Mouse (Mus musculus) lung, embryonic 15.5 days (tissue): Measurements from ENCODE around the gene Dnah2. TPM values are rescaled to one million over a fixed set of nuclear protein-coding genes. Genes with fewer than 3 reads are reported as not detected.

Experiments used
- ATAC-seq: fragments of 200-750 bp; cut with Nextera tagmentation; 2 replicates; pipeline ENCODE4 v1.8.0; 2017; ENCODE audit warnings: moderate number of reproducible peaks, borderline replicate concordance; ENCODE audit not compliant: low FRiP score, low TSS enrichment; ENCODE audit errors: extremely low read depth
- H3K27ac ChIP-seq: fragments of 300-500 bp; sonication (generic); 2 replicates; pipeline ENCODE4 v1.5.1; 2015; ENCODE audit warnings: moderate library complexity, mild to moderate bottlenecking, inconsistent platforms
- H3K27me3 ChIP-seq: fragments of 300-500 bp; sonication (generic); 2 replicates; pipeline ENCODE4 v1.6.1; 2015; ENCODE audit warnings: inconsistent platforms
- H3K36me3 ChIP-seq: fragments of 300-500 bp; sonication (generic); 2 replicates; pipeline ENCODE4 v1.6.1; 2015; ENCODE audit warnings: inconsistent platforms
- H3K4me1 ChIP-seq: fragments of 300-500 bp; sonication (generic); 2 replicates; pipeline ENCODE4 v1.6.1; 2015; ENCODE audit warnings: inconsistent platforms
- H3K4me2 ChIP-seq: fragments of 300-500 bp; sonication (generic); 2 replicates; pipeline ENCODE4 v1.6.1; 2015; ENCODE audit warnings: inconsistent platforms, mild to moderate bottlenecking, moderate library complexity
- H3K4me3 ChIP-seq: fragments of 300-500 bp; sonication (generic); 2 replicates; pipeline ENCODE4 v1.5.1; 2015; ENCODE audit warnings: mild to moderate bottlenecking, inconsistent platforms
- H3K9ac ChIP-seq: fragments of 300-500 bp; sonication (generic); 2 replicates; pipeline ENCODE4 v1.6.1; 2015; ENCODE audit warnings: inconsistent platforms
- H3K9me3 ChIP-seq: fragments of 300-500 bp; sonication (generic); 2 replicates; pipeline ENCODE4 v1.6.1; 2016; ENCODE audit warnings: inconsistent platforms
- WGBS: fragments of 180-500 bp; shearing (Covaris S2); methylation state at CpG from one replicate; pipeline ENCODE4 v1.1.7; 2015; 5-methylcytosine and 5-hydroxymethylcytosine counted together
- polyA plus RNA-seq: library from polyadenylated mRNA; unstranded; fragments of >200 nt; fragmentation: Nextera tagmentation; extraction: Ambion mirVana; gene quantifications from 2 replicates; pipeline ENCODE4 v1.2.1, GENCODE M21; 2015

Gene Dnah2
- polyA plus RNA-seq, 1 experiment from 2014 or later = 1.1 TPM

DNA sequence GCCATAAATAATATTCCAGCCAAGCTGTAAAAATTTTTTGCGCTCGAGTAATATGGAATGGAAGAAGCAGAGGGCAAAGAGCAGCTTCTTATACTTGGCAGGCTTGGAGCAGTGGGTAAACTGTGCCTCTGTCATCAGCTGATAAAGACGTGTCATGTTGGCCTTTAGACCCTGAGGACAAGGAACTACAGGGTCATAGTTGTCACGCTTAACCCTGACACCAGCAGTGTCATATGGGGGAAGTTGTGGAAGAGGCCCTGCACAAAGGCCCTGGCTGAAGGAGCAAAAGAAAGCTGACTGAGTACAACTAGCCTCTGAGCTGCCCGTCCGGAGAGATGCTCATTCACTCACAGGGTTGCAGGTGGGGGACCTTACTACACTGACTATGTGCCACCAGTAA is 125.0 kb downstream of the Dnah2 start:
- Histone ChIP-seq H3K9me3 (no peaks in the 10 kb centered on the region), H3K36me3 (no peaks in the 10 kb centered on the region), H3K4me1 (peaks cover 29% of the 10 kb centered on the region), H3K9ac (no peak overlapping the region), H3K4me3 (no peak overlapping the region), H3K27me3 (peaks cover 21% of the 10 kb centered on the region), H3K4me2 (no peak overlapping the region), H3K27ac (no peak overlapping the region)
- no peak for ATAC-seq
- WGBS = 54% methylated on average over 6 of the region's 6 CpGs

DNA sequence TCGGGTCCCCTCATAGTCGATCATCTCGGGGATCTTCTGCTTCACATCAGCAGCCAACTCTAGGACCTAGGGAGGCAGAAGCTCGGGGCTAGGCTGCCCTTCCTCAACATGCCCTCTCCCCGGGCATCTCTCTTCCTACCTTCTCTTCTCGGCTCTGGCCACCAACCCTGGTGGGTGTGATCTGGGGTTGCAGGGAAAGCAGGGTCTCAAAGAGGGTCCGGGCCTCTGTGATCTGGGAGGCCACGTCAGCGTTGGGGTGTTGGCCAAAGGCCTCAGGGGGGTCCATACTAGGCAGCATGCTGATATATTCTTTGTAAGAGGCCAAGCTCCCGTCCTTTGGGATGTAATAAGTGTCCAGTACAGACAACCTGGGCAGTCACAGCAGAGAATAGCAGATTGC is 126.1 kb downstream of the Dnah2 start:
- no peak for ATAC-seq
- Histone ChIP-seq H3K27ac (no peak overlapping the region), H3K4me1 (peaks cover 25% of the 10 kb centered on the region), H3K27me3 (peaks cover 21% of the 10 kb centered on the region), H3K36me3 (no peaks in the 10 kb centered on the region), H3K4me2 (no peak overlapping the region), H3K9me3 (no peaks in the 10 kb centered on the region), H3K9ac (no peak overlapping the region), H3K4me3 (no peak overlapping the region)
- WGBS = 87% methylated on average over 10 of the region's 10 CpGs

DNA sequence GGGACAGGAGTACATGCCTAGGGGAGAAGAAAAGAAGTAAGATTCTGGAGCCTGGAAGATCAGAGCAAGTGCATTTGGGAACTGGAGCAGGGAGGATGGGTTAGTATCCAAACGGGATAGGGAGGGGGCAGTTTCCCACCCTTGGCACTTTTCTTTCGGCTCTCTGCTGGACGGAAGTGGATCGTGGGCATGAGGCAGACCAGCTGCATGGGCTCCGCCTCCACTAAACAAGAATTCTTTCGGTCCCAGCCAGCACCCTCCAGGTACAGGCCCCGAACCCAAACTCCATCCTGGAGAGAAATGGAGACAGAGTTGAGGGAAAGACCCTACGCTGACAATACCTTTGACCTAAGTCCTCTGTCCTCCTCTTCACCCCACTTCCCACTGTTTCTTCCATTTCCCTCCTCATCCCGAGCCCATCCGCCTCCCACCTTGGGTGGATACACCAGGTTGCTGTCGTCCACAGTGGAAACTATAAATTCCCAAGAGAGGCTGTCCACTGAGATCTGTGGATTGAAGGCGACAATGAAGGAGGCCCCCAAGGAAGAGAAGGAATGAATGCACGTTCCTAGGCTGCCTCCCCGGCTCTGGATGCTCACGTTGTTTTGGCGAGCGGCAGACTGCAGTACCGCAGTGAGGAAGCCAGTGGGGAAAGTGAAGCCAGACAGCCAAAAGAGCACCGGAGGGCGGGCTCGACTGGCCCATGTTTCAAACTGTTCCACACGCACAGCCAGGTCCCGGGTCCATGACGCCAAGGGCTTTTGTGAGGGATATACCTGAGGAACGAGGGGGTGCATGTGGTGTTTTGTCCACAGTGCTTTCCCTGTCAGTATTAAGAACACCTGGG is 127.6 kb downstream of the Dnah2 start:
- H3K4me3 ChIP-seq = no peak overlapping the region
- peaks cover 35% of the 10 kb centered on the region for H3K4me1 ChIP-seq
- H3K27ac ChIP-seq = no peak overlapping the region
- WGBS = 17% methylated on average over 25 of the region's 25 CpGs
- peak overlapping the region; percentile 91 for H3K4me2 ChIP-seq
- peaks cover 21% of the 10 kb centered on the region for H3K27me3 ChIP-seq
- H3K9ac ChIP-seq = no peak overlapping the region; the same call in 1 of the 2 replicates
- no peaks in the 10 kb centered on the region for H3K9me3 ChIP-seq
- no peaks in the 10 kb centered on the region for H3K36me3 ChIP-seq
- ATAC-seq = no peak

DNA sequence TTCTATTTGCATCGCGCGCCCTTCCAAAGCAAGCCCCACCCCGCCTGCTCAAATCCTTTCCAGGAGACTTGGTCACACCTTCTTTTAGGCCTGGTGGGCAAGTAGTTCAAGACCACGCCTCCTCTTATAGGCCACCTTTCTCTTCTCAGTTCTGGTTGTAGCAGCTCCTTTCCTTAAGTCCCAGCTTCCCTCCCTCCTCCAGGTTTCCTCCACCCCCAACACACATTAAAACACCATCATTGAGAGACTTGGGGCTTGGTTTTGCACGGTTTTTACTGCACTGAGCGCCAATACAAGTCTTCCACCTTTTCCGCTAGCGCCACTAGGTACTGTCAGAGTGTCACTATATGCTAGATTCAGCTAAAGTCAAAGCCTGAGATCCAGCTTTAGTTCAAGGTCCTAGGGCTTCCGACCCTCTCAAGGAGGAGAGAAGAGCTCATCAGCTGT is 128.3 kb downstream of the Dnah2 start:
- Histone ChIP-seq H3K27me3 (peaks cover 21% of the 10 kb centered on the region), H3K4me3 (peak overlapping the region; percentile 62), H3K36me3 (no peaks in the 10 kb centered on the region), H3K9ac (peak overlapping the region; percentile 24; the same call in 1 of the 2 replicates), H3K9me3 (no peaks in the 10 kb centered on the region), H3K4me2 (peak overlapping the region; percentile 91), H3K27ac (no peak overlapping the region), H3K4me1 (peaks cover 35% of the 10 kb centered on the region)
- ATAC-seq = no peak
- WGBS = 12% methylated on average over 10 of the region's 10 CpGs

DNA sequence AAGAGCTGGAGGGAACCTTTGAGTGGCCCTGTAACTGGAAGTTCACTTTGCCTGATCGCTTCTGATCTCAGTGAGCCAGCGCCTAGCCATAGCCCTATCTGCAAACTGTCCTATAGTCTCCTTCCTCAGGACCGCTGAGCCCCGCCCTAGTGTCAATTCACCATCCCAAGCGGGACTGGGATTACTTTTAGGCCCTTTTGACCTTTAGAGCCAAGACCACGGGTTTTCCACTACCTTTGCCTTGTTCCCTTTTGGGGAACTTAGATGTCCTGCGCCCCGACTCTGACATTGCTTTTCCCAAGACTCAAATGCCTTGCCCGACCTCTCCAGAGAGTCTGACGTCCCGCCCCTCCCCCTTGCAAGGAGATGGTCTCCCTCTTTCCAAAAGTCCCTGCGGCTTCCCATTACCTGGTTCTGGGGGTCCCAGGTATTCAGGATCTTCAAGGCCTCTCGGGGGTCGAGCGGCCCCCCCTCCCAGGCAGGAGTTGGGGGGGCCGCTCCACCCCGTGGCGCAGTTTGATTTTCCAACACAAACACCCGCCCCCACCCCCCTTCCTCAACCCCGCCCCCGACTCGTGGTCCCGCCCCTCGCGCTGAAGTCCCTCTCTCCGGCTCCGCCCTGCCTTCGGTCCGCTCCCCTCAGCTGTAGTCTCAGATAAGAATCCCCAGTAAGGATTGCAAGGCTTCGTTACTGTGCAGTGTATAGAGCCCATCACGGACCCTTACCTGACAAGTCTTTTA is 128.9 kb downstream of the Dnah2 start:
- Histone ChIP-seq H3K27ac (peak overlapping the region; percentile 96), H3K4me3 (peak overlapping the region; percentile 62), H3K27me3 (peaks cover 21% of the 10 kb centered on the region), H3K9ac (peak overlapping the region; percentile 46), H3K9me3 (no peaks in the 10 kb centered on the region), H3K4me2 (peak overlapping the region; percentile 91), H3K36me3 (no peaks in the 10 kb centered on the region), H3K4me1 (peaks cover 39% of the 10 kb centered on the region)
- under 1% methylated on average over 31 of the region's 31 CpGs for WGBS
- ATAC-seq = no peak

DNA sequence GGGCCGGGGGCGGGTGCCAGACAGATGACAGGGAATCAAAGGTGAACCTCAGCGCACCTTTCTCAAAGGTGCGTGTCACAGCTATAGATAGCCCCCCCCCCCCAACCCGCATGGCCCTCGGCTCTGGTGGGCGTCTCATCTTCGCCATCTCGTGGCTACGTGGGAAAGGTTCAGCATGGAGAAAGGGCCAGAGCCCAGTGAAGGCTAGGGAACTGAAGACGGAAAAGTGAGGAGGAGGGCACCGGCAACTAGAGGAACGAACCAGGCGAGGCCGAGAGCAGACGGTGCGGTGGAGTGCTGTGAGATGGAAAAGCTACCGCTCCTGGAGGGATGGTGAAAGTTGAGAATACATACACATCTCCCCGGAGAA is 129.5 kb downstream of the Dnah2 start:
- Histone ChIP-seq H3K4me2 (peak overlapping the region; percentile 91), H3K4me1 (peaks cover 45% of the 10 kb centered on the region), H3K36me3 (no peaks in the 10 kb centered on the region), H3K9me3 (no peaks in the 10 kb centered on the region), H3K4me3 (peak overlapping the region; percentile 62), H3K27me3 (peaks cover 21% of the 10 kb centered on the region), H3K27ac (peak overlapping the region; percentile 96), H3K9ac (peak overlapping the region; percentile 46)
- WGBS = under 1% methylated on average over 19 of the region's 19 CpGs
- ATAC-seq = no peak

DNA sequence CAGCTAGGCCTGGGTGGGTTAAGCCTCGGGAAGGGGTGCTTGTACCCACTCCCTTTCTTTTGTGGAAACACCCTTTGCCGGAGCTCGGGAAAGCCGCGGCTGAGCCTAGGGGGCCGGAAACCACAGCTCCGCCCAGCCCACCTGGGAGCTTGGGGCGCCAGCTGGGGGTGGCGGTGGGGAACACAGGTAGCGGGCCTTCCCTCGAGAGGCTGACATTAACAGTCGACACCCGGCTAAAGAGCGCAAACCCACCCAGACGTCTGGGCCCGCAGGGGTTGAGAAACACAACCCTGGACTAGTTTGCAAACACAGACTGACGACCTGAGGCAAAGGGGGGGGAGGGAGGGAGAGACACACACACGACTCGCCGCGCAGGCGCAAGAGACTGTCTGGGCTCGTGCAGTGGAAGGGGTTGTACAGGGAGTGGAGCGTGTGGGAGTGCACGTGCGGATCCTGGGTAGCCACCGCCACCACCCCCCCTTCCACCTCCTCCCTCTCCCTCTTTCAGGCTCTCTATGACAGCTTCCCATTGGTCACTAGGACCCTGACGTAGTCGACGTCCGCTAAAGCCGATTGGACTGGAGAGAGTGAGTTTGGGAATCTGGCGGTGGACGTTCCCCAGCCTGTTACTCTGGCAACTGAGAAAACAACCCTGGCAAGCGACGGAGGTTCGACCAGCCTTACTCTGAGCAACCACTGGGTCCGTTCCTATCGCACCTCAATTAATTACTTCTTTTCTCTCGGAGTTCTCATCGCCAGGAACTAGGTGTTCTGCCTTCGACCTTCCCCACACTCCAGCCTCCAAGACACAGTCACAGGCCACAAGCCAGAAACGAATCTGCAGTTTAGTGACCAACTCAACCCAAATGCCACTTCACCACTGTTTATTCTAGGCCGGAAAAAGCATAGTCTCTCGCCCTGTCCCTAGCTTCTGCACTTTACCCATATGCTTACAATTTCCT is 130.1 kb downstream of the Dnah2 start:
- ATAC-seq = peak; percentile 87
- Histone ChIP-seq H3K27me3 (peaks cover 21% of the 10 kb centered on the region), H3K36me3 (no peaks in the 10 kb centered on the region), H3K27ac (peak overlapping the region; percentile 96), H3K9me3 (no peaks in the 10 kb centered on the region), H3K4me3 (peak overlapping the region; percentile 62), H3K4me1 (peaks cover 51% of the 10 kb centered on the region), H3K9ac (peak overlapping the region; percentile 46), H3K4me2 (peak overlapping the region; percentile 91)
- WGBS = under 1% methylated on average over 45 of the region's 45 CpGs

DNA sequence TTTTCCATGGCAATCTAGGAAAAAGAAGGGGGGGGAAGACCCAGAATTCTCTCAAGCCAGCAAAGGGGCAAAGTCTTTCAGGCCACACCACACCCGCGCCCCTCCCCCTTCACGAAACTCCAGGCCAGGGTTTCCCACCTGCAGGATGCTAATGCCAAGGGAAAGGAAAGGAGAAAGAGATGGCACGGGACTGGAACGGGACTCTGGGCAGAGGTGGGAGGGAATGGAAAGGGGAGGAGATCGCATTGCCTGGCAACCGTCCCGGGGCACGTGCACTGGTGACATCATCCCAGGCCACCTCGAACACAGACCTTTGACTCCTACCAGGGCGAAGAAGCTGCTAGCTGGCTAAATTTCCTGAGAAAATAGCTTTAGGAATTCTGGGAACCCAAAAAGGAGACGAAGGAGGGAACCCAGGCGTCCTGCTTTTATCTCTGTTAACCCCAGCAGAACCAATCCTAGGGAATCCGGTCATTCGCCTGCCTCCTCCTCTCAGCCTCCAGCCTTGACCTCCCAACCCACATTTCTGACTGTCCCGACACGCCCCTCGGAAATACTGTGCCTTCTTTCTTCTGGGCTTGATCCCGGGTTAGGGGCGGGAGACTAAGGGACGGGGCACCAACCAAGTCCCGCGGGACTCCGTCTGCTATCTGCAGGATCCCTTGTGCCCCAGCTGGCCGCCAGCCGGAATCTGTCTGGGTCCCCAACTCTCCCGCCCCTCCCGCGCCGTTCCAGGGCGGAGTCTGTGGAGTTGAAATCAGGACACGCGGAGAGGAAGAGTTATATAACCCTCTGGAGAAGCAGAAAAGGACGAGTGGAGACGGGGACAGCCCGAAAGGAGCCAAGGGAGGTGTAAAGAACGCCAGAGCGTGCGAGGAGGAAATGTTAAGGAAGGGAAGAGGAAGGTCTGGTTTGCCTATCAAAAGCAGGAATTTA is 131.2 kb downstream of the Dnah2 start:
- Histone ChIP-seq H3K4me2 (peak overlapping the region; percentile 91), H3K9me3 (no peaks in the 10 kb centered on the region), H3K36me3 (no peaks in the 10 kb centered on the region), H3K4me3 (peak overlapping the region; percentile 62), H3K4me1 (peaks cover 62% of the 10 kb centered on the region), H3K9ac (peak overlapping the region; percentile 46), H3K27ac (peak overlapping the region; percentile 96), H3K27me3 (peaks cover 20% of the 10 kb centered on the region)
- under 1% methylated on average over 39 of the region's 39 CpGs for WGBS
- ATAC-seq = peak; percentile 43

DNA sequence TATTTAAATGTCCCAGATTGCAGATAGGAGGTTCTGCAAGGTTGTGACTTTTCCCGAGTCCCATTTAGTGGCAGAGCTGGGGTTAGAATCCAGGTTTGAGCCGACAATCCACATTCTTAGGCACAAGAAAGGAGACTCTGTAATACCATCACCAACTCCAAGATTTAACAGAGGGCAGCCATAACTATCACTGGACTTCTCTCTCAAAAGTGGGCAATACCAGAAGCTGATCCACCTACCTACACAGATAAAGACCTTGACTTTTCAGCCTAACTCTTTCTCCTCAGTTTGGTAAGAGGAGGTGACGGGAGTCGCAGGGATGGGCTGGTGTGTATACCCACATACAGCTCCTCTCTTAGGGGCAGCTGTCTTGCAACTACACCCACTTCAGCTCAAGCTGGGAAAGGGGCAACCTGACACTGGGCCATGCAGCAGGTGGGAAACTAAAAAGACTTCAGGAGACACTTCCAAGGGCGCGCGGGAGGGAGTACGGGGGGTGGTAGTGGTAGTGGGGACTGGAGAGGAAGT is 131.9 kb downstream of the Dnah2 start:
- peak overlapping the region; percentile 96 for H3K27ac ChIP-seq
- H3K36me3 ChIP-seq = no peaks in the 10 kb centered on the region
- WGBS = 10% methylated on average over 8 of the region's 8 CpGs
- peak overlapping the region; percentile 62 for H3K4me3 ChIP-seq
- no peak for ATAC-seq
- H3K27me3 ChIP-seq = peaks cover 13% of the 10 kb centered on the region
- H3K9ac ChIP-seq = peak overlapping the region; percentile 46
- H3K9me3 ChIP-seq = no peaks in the 10 kb centered on the region
- H3K4me2 ChIP-seq = peak overlapping the region; percentile 91
- H3K4me1 ChIP-seq = peaks cover 69% of the 10 kb centered on the region

DNA sequence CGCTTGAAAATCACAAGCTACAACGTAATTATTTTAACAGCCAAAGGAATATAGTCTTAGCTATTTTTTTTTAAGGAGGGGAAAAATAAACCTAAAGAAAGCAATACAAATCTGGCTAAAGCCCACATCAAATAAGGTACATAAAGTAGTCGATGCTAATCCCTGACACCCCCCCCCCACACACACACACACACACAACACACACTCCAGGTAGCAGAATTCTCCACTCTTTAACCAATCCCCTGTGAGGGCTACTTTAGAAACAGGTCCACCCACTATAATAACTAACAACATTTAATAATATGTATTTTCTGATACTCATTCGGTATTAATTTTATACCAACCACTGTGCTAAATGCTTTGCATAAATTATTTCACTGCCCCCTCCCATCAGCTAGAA is 132.4 kb downstream of the Dnah2 start:
- no peaks in the 10 kb centered on the region for H3K36me3 ChIP-seq
- peaks cover 8% of the 10 kb centered on the region for H3K27me3 ChIP-seq
- H3K4me3 ChIP-seq = peak overlapping the region; percentile 62
- H3K27ac ChIP-seq = peak overlapping the region; percentile 96
- peak overlapping the region; percentile 91 for H3K4me2 ChIP-seq
- no peaks in the 10 kb centered on the region for H3K9me3 ChIP-seq
- H3K4me1 ChIP-seq = peaks cover 70% of the 10 kb centered on the region
- no peak for ATAC-seq
- WGBS = 1% methylated on average over 4 of the region's 4 CpGs
- no peak overlapping the region for H3K9ac ChIP-seq
